Mouse (Mus musculus): ENCODE measurements around the gene Mphosph9.
"Not testable (repeated sequence)": the region's sequence is repeated elsewhere in the genome, so short reads cannot be mapped to it uniquely, and the experiment has no call there.

Mphosph9 gene

DNA sequence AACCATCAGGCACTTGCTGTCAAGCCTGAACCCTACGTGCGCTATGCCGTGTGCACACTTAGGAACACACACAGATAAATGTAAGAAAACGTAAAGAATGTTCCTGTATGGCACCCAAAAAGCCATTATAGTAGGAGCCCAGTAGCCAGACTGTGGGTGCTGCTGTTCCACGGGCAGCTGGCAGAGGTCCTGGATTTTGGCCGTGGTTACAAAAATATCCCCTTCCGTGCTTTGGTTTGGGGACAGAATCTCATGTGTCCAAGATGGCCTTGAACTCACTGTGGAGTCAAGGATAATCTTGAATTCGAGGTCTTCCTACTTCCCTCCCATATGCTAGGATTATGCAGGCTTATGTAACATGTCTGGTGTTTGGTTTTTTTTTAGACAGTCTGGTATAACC, 15.1 kb upstream of the Mphosph9 start:
- no peak for DNase-seq (ENCODE audit: extremely low spot score)

DNA sequence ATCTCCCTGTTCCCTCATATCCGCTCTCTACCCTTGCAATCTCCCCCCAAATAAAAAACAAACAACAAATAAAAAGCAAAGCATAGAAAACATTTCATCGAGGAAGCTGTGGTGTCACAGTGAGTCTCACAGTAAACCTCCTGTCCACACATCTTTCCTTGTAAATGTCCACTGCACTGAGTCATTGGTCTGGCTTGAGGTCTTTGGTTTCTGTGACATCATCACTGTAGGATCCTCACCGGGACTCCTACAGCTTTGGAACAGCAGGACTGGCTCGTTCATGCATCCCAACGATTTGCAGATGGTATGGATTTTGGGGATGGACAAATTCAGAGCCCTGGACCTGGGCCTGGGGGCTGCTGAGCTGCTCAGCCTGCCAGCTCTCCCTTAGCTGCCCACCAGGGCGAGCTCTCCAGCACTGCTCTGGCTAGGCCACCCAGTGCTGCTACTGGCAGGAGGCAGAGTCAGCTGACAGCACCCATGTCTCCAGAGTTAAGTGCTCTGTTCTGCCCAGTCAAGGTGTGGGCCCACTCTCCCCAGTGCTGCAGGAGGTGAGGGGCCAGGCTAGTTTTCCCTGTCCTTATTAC, 14.1 kb upstream of the Mphosph9 start:
- DNase-seq (ENCODE audit: extremely low spot score), result not testable (repeated sequence)

DNA sequence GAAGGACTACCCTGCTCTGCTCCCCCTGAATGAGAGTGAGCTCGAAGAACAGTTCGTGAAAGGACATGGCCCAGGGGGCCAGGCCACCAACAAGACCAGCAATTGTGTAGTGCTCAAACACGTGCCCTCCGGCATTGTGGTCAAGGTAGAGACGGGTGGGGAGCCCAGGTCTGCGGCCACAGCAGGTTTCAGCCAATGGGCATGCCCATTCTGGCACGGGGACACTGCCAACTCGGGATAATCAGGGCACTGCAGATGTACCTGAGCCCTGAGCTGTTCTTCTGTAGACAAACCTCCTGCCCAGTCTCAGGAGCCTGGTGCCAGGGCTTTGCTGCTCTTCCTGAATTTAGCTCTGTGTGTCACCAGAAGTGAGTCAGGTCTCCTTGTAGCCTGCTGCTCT, 11.0 kb upstream of the Mphosph9 start:
- DNase-seq (ENCODE audit: extremely low spot score), result no peak

DNA sequence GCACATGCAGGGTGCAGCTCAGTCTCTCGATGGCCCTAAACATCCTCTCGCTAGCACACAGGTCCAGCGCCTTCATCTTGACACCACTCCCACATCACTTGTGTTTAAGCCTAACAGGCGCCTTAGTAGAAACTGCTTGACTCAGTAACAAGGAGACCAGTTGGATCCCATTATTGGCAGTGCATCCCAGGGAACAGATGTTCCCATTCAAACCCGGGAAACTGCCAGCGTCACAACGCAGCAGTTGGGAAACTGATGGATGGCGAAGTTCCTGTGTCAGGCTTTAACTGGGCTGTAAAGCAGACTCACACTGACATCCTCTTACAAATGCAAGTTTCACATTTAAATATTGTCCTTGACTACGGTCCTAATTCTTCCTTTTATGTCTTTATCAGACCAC, 10.1 kb upstream of the Mphosph9 start:
- DNase-seq (ENCODE audit: extremely low spot score), result no peak

DNA sequence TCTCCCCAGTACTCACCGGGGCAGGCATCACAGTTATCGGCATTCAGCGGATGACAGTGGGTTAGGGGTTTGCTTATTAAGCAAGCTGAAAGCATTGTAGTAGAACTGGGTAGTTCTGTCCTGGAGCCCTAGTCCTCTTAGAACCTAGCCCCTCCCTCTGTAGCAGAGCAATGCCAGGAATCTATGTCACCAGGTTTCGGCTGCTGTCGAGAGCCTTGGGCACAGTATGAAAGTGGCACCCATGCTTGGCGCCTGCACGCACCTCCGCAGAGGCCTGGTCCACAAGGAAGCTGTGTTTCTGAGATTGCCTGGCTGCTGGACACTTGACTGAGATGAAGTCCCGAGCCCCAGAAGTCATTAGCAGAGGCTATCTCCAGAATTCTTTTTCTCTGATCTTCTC, 9.3 kb upstream of the Mphosph9 start:
- DNase-seq (ENCODE audit: extremely low spot score), result no peak

DNA sequence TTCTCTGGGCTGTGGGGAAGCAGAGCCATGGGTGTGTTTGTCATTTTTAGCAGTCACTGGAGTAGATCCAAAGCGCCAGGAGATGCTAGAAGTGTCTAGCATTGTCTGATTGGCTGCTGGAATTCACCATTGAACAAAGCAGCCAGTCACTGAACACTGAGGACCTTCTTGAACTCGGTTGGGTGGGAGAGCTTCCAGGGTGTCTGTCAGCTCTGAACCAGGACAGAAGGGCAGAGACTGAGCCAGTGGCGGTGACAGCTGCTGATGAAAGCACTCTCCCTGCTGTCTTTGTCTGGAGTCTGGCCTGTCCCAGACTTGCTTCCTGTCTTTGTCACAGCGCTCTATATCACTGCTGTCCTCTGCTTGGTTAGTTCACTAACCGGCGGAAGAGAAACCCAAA, 6.6 kb upstream of the Mphosph9 start:
- no peak for DNase-seq (ENCODE audit: extremely low spot score)

DNA sequence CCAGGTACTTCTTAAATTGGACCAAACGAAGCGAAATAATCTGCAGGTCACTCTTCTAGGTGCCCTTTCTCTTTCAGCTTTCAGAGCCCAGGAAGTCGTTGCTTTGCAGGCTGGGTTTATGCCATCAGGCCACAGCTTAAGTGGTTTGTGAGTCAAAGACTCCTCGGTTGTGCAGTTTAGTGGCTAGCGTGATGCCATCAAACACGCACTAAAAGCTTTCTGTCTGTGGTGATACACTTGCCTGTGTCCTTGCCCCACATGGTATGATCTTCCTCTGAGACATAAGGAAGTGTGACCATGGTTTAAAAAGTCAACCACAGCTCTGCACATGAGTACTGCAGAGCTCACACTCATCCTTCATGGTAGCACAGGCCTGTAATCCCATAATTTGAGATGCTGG, 2.3 kb upstream of the Mphosph9 start:
- DNase-seq (ENCODE audit: extremely low spot score), result no peak

DNA sequence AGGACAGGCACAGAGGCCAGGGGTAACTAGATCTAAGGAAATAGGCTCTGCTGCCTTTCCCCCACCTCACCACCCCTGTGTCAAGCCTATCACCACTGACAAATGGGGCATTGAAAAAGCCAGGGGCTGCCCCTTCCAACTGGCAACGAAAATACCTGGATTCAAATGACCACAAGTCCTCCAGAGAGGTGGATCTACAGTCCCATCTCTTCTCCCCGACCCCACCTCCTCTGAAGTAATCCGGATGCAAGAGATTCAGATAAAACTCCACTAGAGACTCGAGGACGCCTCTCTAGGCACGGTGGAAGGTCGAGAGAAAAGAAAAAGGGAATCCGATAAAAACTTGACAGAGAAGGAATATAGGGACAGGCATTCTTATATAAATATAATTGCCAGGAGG, 943 bp downstream of the Mphosph9 start:
- DNase-seq (ENCODE audit: extremely low spot score), result no peak

DNA sequence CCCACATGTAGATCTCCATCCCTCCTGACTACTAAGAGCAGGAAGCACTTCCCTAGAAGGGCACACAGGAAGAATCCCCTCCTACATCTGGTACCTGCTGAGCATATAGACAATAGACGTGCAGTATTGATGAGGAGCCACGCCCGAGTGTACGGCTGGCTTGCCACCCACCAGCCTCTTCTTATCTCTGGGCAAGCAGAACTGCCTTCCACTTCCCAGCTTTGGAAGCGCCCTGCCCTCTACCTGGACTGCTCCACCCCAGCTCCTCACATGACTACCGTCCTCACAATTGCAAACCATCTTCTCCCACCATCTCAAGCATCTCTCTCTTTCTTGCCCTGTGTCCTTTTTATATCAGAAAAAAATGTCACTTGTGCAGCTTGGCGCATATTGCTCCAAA, 10.1 kb downstream of the Mphosph9 start:
- no peak for DNase-seq (ENCODE audit: extremely low spot score)

DNA sequence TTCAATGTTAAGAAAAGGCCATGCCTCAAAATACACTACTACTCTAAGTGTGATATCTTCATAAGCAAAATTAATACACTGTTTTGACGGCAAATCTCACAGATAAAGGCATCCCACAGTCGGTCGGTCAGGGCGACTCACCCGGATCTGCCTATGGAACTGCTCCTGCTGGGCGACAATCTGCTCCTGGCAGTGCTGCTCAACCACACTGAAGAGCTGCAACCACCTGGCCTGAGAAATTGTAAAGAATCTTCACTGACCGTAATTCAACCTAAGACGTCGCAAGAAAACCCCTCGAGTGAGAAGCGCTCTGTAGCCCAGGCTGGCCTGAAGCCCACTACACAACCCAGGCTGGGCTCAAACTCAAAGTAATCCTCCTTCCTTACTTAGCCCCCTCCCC, 11.8 kb downstream of the Mphosph9 start:
- DNase-seq (ENCODE audit: extremely low spot score), result no peak

DNA sequence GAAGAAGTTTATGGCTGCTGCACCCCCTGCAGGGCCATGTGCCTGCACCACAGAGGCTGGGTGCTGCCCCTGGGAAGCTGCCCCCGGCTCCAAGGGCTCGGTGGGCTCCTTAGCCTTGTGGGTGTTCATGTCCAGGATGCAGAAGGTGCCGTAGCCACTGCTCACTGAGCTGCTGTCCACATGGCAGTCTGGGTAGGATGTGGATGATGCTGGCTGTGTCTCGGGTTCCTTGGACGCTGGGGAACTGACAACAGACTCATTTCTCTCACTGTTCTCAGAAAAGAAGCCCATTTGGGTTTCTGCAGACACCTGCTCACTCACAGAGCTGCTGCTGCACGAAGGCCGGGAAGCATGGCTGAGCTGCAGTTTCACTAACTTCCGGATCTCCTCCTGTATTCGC, 12.3 kb downstream of the Mphosph9 start:
- no peak for DNase-seq (ENCODE audit: extremely low spot score)

DNA sequence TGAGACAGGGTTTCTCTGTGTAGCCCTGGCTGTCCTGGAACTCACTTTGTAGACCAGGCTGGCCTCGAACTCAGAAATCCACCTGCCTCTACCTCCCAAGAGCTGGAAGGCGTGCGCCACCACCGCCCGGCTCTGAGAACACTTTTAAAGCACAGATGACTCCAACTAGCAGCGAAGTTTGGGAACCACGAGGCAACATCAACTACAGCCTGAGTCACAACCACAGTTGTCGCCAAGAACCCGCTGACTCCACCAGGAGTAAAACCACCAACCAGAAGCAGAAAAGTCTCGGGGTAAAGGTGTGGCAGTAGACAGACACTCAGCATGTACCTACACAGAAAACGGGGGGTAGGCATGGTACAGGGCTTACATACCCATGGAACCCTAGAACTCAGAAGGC, 17.7 kb downstream of the Mphosph9 start:
- DNase-seq (ENCODE audit: extremely low spot score), result no peak

DNA sequence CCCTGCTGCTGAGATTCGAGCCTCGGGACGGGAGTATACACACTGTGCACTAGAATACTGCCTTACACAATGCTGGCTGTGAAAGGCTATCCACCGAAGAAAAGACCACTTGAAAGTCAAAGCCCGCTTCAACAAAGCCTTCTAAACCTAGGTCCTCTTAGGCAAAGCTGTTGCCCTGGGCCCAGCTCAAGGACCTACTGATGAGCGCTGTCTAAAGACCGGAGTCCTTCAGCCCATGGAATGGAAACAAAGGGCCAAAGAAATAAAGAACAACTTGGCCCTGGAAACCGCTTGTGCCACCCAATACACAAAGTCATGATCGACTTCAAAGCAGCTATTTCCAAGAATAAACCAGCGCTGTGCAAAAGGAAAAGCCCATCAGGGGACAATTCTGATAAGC, 18.6 kb downstream of the Mphosph9 start:
- DNase-seq (ENCODE audit: extremely low spot score), result no peak

DNA sequence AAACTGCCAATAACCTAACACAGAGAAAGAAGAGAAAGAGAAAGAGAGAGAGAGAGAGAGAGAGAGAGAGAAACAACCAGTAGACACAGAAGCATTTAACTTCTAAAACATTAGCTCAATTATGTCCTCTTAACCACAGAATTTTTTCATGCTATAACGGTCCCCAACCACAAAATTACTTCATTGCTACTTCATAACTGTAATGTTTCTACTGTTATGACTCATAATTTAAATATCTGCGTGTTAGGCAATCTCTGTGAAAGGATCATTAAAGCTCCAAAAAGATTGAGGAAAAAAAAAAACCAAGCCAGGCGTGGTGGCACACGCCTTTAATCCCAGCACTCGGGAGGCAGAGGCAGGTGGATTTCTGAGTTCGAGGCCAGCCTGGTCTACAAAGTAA, 24.9 kb downstream of the Mphosph9 start:
- DNase-seq (ENCODE audit: extremely low spot score), result not testable (repeated sequence)

DNA sequence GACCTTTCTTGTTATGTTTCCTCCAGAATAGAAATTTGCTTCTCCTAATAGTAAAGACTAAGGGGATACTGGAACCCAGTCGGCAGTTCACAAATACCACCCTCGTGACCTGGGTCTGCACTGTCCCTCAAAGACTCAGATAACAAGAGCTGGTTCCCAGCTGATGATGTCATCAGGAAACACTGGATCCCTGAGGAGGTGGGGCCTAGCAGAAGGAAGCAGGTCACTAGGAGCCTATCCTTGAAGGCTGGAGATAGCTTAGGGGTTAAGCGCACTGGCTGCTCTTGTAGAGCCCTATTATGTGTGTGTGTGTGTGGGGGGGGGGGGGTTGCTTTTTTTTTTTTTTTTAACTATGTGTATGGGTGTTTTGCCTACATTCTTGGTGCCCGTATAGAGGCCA, 27.6 kb downstream of the Mphosph9 start:
- no peak for DNase-seq (ENCODE audit: extremely low spot score)

DNA sequence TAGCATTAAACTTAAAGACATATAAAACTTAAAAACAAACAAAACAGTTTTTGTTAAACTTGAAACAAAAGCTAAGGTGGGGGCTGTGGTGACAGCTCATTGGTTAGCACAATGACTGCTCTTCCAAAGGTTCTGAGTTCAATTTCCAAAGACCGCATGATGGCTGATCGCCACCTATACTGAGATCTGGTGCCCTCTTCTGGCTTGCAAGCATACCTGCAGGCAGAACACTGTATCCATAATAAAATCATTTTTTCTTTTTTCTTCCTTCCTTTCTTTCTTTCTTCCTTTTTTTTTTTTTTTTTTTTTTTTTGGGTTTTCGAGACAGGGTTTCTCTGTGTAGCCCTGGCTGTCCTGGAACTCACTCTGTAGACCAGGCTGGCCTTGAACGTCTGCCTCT, 28.5 kb downstream of the Mphosph9 start:
- not testable (repeated sequence) for DNase-seq (ENCODE audit: extremely low spot score)

DNA sequence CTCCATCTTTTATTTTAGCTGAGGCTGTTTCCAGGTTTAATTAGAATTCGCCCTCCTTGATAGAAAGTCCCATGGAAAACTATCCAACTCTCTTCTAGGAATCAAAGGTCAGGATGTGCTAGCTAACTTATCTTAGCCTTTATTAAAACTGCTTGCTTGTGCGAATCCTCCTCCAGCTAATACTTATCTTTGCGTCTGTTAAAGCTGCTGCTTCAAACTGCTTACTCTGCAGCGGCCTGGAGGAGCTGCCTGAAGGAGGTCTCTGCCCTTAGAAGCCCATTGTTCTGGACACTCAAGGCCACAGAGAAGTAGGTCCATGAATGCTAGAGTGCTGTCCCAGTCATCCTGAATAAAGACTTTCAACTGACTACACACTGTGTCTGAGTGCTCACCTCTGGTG, 31.3 kb downstream of the Mphosph9 start:
- no peak for DNase-seq (ENCODE audit: extremely low spot score)

DNA sequence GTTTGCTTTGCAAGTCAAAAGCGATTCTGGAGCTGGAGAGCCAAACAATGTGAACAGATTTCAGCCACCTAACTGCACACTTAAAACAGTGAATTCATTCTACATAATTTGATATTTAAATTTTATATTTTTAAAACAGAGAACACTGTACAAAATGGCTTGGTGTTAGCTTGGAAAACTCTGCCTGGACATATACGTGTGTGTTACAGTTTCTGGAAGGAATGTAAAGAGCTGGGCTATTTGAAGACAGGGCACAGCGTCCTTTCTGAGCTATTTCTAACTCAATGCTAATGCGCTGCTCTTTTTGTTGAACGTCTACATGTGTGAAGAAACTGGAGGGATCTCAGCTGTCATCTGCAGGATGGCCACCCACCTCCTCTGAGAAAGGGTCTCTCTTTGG, 33.8 kb downstream of the Mphosph9 start:
- DNase-seq (ENCODE audit: extremely low spot score), result no peak

DNA sequence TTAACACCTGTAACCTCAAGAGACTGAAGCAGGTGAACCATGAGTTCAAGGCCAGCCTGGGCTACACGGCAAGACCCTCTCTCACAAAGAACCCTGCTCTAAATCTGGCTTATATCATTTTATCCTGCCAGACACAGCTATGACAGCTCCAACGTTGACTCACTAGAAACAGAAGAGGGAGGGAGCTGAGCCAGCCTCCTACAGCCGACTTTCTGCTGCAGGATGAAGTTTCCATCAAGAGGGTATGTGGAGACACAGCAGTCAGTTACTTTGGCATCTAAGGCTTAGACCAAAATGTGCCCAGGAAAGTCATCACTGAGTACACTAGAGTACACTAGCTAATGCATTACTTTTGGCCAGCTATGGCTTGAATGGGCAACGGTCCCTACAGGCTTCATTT, 37.6 kb downstream of the Mphosph9 start:
- no peak for DNase-seq (ENCODE audit: extremely low spot score)

DNA sequence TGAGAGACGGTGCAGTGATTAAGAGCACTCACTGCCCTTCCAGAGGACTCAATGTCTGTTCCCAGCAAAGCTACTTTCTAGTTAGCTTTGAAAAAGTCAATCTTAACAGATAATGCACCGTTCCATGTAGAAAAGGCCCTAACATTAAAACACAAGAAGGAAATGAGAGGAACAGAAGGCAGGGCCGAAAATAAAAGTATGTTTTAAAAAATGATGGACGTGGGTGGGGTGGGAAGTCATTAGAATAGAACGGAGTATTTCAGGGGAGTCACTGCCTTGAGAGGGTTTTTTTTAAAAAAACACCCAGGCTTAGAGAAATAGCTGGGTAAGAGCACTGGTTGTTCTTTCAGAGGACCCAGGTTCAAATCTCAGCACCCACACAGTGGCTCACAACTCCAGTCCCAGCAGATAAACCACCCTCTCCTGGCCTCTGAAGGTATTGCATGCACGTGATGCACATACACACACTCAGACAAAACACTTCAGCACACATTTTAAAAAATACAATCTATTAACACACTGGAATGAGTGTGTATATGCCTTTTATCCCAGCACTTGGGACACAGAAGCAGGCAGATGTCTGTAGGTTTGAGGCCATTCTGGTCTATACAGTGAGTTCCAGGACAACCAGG, 40.0 kb downstream of the Mphosph9 start:
- no peak for DNase-seq (ENCODE audit: extremely low spot score)

DNA sequence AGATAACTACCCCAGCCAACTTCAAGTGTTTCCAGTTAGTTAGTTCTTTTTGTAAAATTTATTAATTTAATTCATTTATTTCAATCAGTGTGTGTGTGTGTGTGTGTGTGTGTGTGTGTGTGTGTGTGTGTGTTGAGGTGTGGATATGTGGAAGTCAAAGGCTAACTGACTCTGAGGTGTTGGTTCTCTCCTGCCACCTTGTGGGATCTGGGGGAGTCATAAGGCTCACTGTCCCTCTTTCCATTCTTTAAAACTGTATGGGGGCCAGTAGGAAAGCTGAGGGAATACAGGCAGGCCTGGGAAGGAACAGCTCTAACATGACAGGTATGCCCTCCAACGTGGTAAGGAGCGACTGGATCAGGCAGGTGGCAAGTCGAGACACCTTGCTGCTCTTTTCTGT, 43.4 kb downstream of the Mphosph9 start:
- DNase-seq (ENCODE audit: extremely low spot score), result peak; percentile 9

DNA sequence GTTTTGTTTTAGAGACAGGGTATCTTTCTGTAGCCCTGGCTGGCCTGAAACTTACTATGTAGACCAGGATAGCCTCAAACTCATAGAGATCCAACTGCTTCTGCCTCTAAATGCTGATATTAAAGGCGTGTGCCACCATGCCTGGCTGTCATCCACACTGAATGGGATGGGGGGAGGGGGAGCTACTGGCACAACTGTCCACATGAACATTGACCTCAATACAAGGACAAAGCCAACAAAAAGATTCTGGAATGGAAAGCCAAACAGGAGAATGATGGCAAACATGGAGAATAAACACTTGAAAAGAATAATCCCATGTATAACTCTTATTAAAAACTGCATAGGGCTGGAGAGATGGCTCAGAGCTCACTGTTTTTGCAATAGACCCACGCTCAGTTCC, 44.9 kb downstream of the Mphosph9 start:
- no peak for DNase-seq (ENCODE audit: extremely low spot score)

DNA sequence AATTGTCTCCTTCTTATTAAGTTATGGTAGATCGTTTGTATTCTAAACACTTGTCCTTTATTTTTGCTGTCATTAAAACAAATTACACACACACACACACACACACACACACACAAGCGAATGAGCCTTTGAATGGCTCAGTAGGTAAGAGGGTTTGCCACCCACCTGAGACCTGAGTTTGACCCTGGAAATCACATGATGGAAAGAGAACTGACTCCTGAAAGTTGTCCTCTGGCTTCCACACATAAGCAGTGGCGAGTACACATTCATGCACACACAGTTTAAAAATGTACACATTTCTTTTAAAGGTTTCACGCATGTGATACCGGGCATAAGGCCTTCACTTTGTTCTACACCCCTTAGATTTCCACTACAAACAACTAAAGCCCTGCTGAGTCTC, 57.5 kb downstream of the Mphosph9 start:
- DNase-seq (ENCODE audit: extremely low spot score), result no peak

DNA sequence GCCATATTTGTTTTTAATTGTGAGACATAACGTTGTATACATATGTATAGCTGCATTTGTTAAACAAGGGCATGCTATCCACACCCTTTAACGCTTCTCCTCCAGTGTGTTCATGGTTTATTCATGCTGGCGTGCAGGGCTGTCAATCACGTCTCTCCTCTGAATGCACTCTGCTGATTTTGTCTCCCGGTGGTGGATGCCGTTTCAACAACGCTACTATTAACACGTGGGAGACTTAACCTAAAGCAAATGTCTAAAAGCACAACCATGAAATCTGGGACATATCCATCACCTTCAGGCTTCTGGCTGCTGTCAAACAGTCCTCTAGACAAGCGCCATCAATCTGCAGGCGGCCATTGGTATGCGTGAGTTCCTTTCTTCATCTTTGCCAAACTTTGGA, 58.1 kb downstream of the Mphosph9 start:
- DNase-seq (ENCODE audit: extremely low spot score), result no peak

Data from embryo, embryonic 9.5 days (tissue).